Mouse (Mus musculus) inflammation-experienced regulatory T-cells, adult 6 months (primary cell): ENCODE measurements around the gene Tnfaip3. TPM values are rescaled to one million over a fixed set of nuclear protein-coding genes. Genes with fewer than 3 reads are reported as not detected.

Experiments used
- ATAC-seq: one replicate; pipeline ENCODE4 v1.8.0; 2017
- polyA plus RNA-seq, 3 experiments: library from polyadenylated mRNA; unstranded; fragments of 100-300 nt; shearing (Covaris generic); gene quantifications; one replicate each; pipeline ENCODE4 v1.2.1; 2017

Tnfaip3 gene
- polyA plus RNA-seq, 3 experiments from 2014 or later = 41.2 to 50.7 (median 46.5) TPM

GRCm38 (mm10) chr10:19014381-19015256 lies 838 bp downstream of the Tnfaip3 start:
- peak; percentile 10 for ATAC-seq

- no peak for ATAC-seq
These were observed 2.1 kb downstream of the Tnfaip3 start for GRCm38 (mm10) chr10:19013351-19013750.

DNA sequence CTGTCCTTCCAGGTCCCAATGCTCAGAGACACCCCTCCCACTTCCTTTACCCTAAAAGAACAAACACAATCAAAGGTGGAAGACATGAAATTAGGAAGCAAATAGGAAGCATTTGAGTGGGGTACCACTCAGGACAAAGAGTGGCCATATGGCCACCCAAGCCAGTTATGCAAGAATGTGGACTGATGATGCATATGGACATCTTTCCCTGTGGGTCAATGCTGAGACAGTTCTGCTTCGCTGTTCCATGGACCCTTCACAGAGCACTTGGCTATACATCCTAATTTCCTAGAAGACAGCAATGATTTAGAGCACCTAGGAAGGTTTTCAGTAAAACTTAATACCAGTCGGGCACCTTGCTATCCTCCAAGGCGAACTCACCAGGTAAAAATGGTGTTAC lies 2.8 kb downstream of the Tnfaip3 start:
- no peak for ATAC-seq

DNA sequence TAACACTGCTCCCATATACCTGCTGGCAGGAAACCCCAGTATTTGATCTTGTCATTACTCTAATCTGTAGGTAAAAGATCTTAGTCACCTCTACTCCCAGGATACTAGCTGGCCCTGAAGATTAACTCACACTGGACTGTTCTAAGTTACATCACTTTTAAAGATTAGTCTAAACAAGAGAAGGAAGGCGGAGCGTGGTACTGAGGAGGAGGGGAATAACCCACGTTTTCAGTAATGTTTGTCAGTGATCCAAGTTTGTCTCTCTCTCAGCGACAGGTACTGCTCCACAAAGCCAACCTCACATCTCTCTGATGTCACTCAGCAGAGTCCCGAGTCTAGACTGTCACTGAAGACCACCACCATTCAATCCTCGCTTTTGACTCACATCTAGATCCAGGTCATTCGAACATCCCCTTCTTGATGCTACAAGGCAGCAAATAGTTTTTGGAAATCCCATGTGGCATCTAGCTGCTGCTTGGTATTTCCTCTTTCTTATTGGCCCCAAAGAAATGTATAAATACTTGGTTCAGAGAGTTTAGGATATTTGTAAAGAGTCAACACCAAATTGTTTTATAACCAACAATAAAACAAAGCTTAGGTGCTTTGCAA lies 3.5 kb downstream of the Tnfaip3 start:
- peak; percentile 23 for ATAC-seq

GRCm38 (mm10) chr10:19010414-19010813 lies 5.0 kb downstream of the Tnfaip3 start:
- ATAC-seq = no peak

GRCm38 (mm10) chr10:19009186-19009672 lies 6.2 kb downstream of the Tnfaip3 start:
- peak; percentile 20 for ATAC-seq

GRCm38 (mm10) chr10:19008607-19008940 lies 6.9 kb downstream of the Tnfaip3 start:
- ATAC-seq = no peak

GRCm38 (mm10) chr10:19007897-19008606 lies 7.4 kb downstream of the Tnfaip3 start:
- ATAC-seq = no peak

- no peak for ATAC-seq
These were observed 13.2 kb downstream of the Tnfaip3 start for GRCm38 (mm10) chr10:19002091-19002785.

GRCm38 (mm10) chr10:18999427-18999826 lies 16.0 kb downstream of the Tnfaip3 start:
- ATAC-seq = peak; percentile 44

GRCm38 (mm10) chr10:18996331-18996730 lies 19.1 kb downstream of the Tnfaip3 start:
- no peak for ATAC-seq

GRCm38 (mm10) chr10:18995465-18996261 lies 19.8 kb downstream of the Tnfaip3 start:
- ATAC-seq = no peak

- ATAC-seq = peak; percentile 39
These were observed 22.5 kb downstream of the Tnfaip3 start for GRCm38 (mm10) chr10:18992971-18993370.

- ATAC-seq = no peak
These were observed 24.4 kb downstream of the Tnfaip3 start for GRCm38 (mm10) chr10:18991057-18991456.

DNA sequence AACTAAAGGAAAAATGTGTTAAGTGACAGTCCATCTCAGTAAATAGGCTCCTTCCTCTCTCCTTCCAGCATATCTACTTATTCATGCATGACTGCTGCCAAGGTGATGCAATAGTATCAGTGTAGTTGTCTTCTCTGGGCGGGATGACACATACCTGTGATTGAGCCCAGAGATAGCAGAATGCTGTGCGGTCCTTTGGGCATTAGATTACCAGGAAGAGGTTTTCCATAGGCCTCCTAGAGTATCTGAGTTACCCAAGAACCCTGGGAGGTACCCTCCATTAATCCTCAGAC lies 27.6 kb downstream of the Tnfaip3 start:
- no peak for ATAC-seq

- peak; percentile 40 for ATAC-seq
These were observed 28.2 kb downstream of the Tnfaip3 start for GRCm38 (mm10) chr10:18987046-18987906.

DNA sequence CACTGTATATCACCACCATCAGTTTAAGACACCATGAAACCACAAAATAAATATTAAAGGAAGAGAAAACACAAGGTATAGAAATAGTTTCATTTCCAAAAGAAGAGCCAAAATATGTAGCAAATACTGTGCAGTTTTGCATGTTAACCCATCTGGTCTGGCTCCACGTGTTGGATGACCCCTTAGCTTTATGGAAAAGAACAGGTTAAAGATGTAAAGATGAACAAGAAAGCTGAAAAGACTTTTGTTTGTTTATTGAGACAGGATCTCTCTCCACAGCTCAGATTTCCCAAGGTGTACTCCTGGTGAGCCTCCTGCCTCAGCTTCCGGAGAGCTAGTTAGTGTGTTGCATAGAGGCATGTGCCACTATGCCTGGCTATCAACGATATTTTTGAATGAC lies 29.9 kb downstream of the Tnfaip3 start:
- no peak for ATAC-seq

DNA sequence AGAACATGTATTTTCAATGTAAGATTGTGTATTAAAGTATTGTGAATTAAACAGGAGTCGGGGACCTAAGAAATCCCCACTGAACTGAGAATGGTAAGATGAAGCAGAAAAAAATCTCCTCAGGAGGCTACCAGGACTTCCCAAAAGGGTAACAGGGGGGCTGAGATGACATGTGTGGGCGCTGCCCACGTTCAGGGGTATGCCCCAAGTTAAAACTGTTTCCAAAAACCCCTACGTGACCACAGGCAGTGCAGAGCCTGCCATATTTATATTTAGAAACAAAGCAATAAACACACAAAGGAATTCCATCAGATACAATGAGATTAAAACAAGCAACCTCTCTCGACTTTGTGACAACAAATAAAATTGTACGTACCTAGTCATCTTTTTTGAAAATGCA lies 31.9 kb downstream of the Tnfaip3 start:
- ATAC-seq = peak; percentile 43

GRCm38 (mm10) chr10:18974486-18974885 lies 41.0 kb downstream of the Tnfaip3 start:
- ATAC-seq = no peak

GRCm38 (mm10) chr10:18966893-18967292 lies 48.6 kb downstream of the Tnfaip3 start:
- ATAC-seq = no peak

- ATAC-seq = no peak
These were observed 49.9 kb downstream of the Tnfaip3 start for GRCm38 (mm10) chr10:18965601-18966000.
